ENCODE assay signal across 12 mouse cellular contexts in genomic region chr6:23147221-23147620, GRCm38 (mm10). TPM values are rescaled to one million over a fixed set of nuclear protein-coding genes. Genes with fewer than 3 reads are reported as not detected.
"Had no signal": no experiment of that assay in that cellular context is flagged by ENCODE, and none has a peak within 500 bp of the region (broad histone marks: within the 10 kb centered on the region; RNA-seq: fewer than 3 reads in every experiment).

No protein-coding gene starts in this region.

- H3K9ac ChIP-seq: limb, embryonic 15.5 days; lung, embryonic 15.5 days; midbrain, embryonic 13.5 days; neural tube, embryonic 15.5 days had no signal

- H3K4me3 ChIP-seq: limb, embryonic 15.5 days; lung, embryonic 15.5 days; midbrain, embryonic 13.5 days; neural tube, embryonic 15.5 days had no signal

- H3K27ac ChIP-seq: hindbrain, postnatal 0 days; limb, embryonic 15.5 days; lung, embryonic 15.5 days; midbrain, embryonic 13.5 days; neural tube, embryonic 15.5 days had no signal

- DNase-seq: kidney, postnatal 10 days; layer of hippocampus, adult 9-11 months; layer of hippocampus, postnatal 36 days; right cerebral cortex, adult 18-20 months; right cerebral cortex, postnatal 25 days; thymus, postnatal 36 days had no signal

- H3K4me2 ChIP-seq: limb, embryonic 15.5 days; lung, embryonic 15.5 days; midbrain, embryonic 13.5 days; neural tube, embryonic 15.5 days had no signal

- H3K4me1 ChIP-seq: limb, embryonic 15.5 days; lung, embryonic 15.5 days; midbrain, embryonic 13.5 days; neural tube, embryonic 15.5 days had no signal

- H3K36me3 ChIP-seq: limb, embryonic 15.5 days; lung, embryonic 15.5 days; midbrain, embryonic 13.5 days; neural tube, embryonic 15.5 days had no signal

- H3K9me3 ChIP-seq: limb, embryonic 15.5 days; lung, embryonic 15.5 days; midbrain, embryonic 13.5 days; neural tube, embryonic 15.5 days had no signal

- ATAC-seq: hindbrain, postnatal 0 days; midbrain, embryonic 13.5 days had no signal

- H3K27me3 ChIP-seq: limb, embryonic 15.5 days; lung, embryonic 15.5 days; midbrain, embryonic 13.5 days; neural tube, embryonic 15.5 days had no signal

RNA-seq across cellular contexts. Expression of gene Aass, which starts 14.4 kb away (rescaled TPM):
- polyA plus RNA-seq: small intestine, adult 2 months had no signal
